Mouse (Mus musculus) effector memory CD4-positive, alpha-beta T cell, adult 7 months (primary cell): ENCODE results near the gene Nat8f1. TPM values are rescaled to one million over a fixed set of nuclear protein-coding genes. Genes with fewer than 3 reads are reported as not detected.

Experiments
- polyA plus RNA-seq: library from polyadenylated mRNA; unstranded; fragments of 100-300 nt; shearing (Covaris generic); gene quantifications from one replicate; pipeline ENCODE4 v1.2.1, GENCODE M21; 2017

Gene Nat8f1
- 2.6 TPM for polyA plus RNA-seq

DNA sequence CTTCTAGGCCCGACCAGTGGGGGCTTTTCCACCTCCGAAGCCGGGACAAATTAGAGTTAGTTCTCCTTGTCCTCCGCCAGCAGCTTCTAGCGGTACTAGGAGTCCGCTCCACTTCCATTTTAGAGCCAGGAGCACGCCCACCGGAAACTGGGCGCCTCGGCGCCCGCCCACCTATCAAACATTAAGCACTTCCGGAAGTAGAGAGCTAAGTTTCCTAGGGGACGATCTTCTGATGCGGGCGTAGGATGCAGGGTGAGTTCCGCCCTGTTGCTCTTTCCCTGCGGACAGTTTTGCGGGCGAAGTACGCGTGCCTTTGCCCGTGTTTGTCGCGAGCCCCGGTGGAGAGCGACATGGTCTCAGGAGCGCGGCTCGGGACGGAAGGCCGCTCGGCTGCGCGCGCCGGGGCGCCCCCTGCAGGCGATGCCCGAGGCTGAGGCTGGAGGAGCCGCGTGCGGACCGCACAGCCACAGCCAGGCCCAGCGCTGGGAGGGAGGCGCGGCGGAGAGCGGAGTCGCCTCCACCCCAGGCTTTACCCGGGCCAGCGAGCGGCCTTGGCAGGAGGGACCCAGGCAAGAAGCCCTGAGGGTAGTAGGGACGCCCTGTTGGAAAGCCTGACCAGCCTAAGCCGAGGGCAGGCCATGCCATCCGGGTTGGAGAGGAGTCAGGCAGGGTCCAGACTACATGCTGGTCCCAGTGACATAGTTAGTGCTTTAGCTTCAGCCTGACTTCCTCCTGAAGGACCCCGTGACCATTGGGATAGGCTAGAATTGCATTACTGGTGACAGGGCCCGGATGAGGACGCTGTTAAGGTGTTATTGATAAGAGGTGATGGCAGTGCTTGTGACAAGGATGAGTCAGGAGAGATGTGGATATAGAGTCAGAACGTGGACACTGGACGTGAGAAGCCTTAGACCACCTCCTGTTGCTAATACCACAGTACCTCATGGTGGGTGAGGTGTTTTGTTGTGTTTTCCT lies at the start of gene Nat8f1:
Gene Nat8f1 (minus strand): TSS at position 149 of the 975 bp plus-strand sequence.

DNA sequence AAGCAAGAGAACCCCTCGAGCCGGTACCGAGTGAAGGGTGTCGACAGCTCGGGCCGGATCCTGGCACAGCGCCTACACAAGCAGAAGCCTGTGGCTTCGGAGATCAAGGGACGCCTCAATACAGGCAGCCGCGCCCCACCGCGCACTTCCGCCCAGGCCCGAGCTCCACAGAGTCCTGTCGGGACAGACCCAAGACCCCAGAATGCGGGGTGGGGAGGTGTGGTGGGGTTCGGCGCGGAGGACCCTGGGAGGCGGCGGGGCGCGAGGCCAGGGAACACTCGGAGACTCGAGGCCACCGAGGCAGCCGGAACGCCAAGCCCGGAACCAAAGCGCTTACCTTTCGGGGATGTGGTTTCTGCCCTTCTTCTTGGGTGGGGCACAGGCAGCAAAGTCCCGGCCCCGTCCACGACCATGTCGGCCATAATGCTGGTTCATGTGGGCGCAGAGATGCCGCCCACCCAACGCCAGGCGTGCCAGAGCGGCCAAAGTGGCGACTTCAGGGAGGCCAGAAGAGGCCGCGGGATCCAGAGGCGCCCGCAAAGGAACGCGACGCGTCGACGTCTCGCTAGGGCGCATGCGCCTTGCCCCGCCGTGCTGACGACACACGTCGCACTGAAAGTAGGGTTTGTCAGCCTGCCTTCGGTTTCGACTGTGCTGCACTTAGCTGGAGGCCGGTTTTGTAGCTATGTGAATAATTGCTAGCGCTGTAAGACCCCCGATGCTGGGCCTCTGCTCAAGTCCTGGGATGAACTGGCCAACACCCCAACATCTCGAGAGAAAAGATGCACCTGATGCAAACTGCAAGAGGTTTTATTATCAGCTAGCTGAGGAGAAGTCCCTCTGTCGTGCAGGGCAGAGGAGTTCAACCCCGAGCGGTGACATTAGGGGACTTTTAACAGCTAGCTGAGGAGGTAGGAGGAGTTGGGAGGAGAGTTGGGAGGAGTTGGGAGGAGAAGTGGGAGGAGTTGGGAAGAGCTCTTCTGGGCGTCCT lies 45.9 kb upstream of the Nat8f1 start, which contains the start of gene Dusp11:
Gene Dusp11 (minus strand): TSS at position 567 of the 991 bp plus-strand sequence.

DNA sequence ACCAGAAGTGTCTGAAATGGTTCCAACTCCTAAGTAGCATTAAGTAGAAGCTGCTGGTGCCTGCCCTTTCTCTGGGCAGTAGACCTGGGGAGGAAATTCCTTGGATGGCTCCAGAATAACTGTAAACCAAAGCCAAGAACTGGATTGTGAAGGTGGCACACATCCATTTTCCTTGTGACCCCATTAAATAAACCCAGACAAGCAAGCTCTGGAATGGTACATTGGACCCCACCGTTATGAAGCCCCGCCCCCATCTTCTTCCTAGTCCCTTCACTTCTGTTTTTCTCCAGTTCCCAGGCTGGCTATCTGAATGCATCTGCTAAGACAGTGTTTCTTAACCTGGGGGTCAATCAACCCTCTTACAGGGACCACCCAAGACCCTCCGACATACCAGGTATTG lies 3.9 kb downstream of the Nat8f1 start, which contains the start of gene Tprkb:
Gene Tprkb (plus strand): TSS at position 279 of the 400 bp plus-strand sequence.

DNA sequence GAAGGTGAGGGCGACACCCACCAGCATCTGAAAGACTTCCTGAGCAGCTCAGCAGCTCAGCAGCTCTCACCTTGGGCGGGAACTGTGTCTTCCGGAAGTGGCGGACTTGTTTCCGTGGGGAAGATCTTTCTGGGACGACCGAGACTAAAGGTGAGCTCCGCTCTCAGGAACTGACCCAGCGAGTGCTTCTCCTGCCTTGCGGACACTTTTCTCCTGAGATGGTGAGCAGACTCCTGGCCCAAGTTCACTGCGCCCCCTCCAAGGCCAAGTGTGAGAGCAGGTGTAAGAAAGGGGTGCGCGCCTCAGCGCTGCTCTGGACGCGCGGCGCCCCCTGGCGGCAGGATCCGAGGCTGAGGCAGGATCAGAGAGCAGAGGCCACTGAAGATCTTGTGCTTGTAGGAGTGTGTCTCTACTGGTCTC lies 10.8 kb downstream of the Nat8f1 start, which contains the start of gene Nat8f4:
Gene Nat8f4 (minus strand): TSS at position 243 of the 420 bp plus-strand sequence.

DNA sequence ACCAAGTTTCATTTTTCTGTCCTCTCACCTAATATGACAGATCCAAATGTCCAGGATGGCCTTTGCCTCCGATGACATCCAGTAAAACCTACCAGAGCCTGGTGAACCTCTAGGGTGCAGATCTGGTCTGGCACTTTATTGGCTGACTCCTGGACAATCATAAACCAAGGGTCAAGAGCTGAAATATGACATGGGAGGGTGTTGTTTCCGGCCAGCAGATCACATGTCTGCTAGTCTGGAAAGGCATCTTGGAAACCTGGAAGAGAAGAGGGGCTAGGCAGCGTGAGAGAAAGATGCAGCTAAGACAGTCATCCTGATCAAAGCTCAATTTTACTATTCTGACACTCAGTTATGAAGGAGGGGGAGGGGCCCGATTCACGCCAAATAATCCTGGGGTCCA lies 46.5 kb downstream of the Nat8f1 start, which contains the start of gene Nat8f2:
Gene Nat8f2 (minus strand): TSS at position 153 of the 400 bp plus-strand sequence.

Other genes starting within 250 kb of the Nat8f1 start
- not detected for gene Nat8f7, start 202.5 kb downstream of the Nat8f1 start, polyA plus RNA-seq
- 0.24 TPM for gene Nat8f3, start 149.9 kb downstream of the Nat8f1 start, polyA plus RNA-seq
- gene Nat8f6, start 94.7 kb downstream of the Nat8f1 start, polyA plus RNA-seq, result not detected
- gene Nat8f5, start 94.7 kb downstream of the Nat8f1 start, polyA plus RNA-seq, result not detected
- gene Nat8, start 83.6 kb downstream of the Nat8f1 start, polyA plus RNA-seq, result not detected
- gene Nat8f2, start 46.5 kb downstream of the Nat8f1 start, polyA plus RNA-seq, result 0.60 TPM
- gene Nat8f4, start 10.8 kb downstream of the Nat8f1 start, polyA plus RNA-seq, result 1.5 TPM
- gene Tprkb, start 3.8 kb downstream of the Nat8f1 start, polyA plus RNA-seq, result 21.0 TPM
- gene Dusp11, start 46.0 kb upstream of the Nat8f1 start, polyA plus RNA-seq, result 232 TPM
- not detected for gene Figla, start 100.5 kb upstream of the Nat8f1 start, polyA plus RNA-seq
- gene Add2, start 113.0 kb upstream of the Nat8f1 start, polyA plus RNA-seq, result 0.20 TPM